Mouse (Mus musculus) G1E (cell line): ENCODE results near the gene Gca. TPM values are rescaled to one million over a fixed set of nuclear protein-coding genes. Genes with fewer than 3 reads are reported as not detected.

ENCODE experiments used
- ATAC-seq: 2 replicates; pipeline ENCODE4 v1.8.0; 2016; ENCODE audit warnings: mild to moderate bottlenecking; ENCODE audit not compliant: insufficient number of reproducible peaks, poor library complexity, low FRiP score, severe bottlenecking; ENCODE audit errors: extremely low read depth
- DNase-seq: peaks from one replicate; pipeline ENCODE4 v3.0.0; 2012; ENCODE audit warnings: low spot score
- H3K27me3 ChIP-seq: 2 replicates; pipeline ENCODE4 v1.6.1; 2012; ENCODE audit warnings: mild to moderate bottlenecking, low read length, inconsistent platforms; ENCODE audit not compliant: insufficient read depth
- H3K36me3 ChIP-seq: replicated peaks from 2 replicates; pipeline ENCODE3; 2012; ENCODE audit warnings: mild to moderate bottlenecking, inconsistent platforms
- H3K4me1 ChIP-seq: 2 replicates; pipeline ENCODE4 v1.6.1; 2012; ENCODE audit warnings: low read depth, low read length, inconsistent platforms, mixed read lengths; ENCODE audit not compliant: insufficient read depth
- H3K4me3 ChIP-seq: 2 replicates; pipeline ENCODE4 v1.5.1; 2012; ENCODE audit warnings: low read depth, mild to moderate bottlenecking, inconsistent platforms, low read length, moderate library complexity, mixed read lengths
- H3K9me3 ChIP-seq: replicated peaks from 2 replicates; pipeline ENCODE4 v1.6.1; 2012; ENCODE audit warnings: inconsistent platforms
- CTCF ChIP-seq: IDR thresholded peaks from 2 replicates; pipeline ENCODE4 v1.5.1; 2012; ENCODE audit warnings: low read depth, low read length, inconsistent platforms, mixed read lengths
- GATA1 ChIP-seq: IDR thresholded peaks from 2 replicates; pipeline ENCODE4 v1.6.1; 2012; ENCODE audit warnings: borderline replicate concordance, low read length, inconsistent platforms, mixed read lengths
- GATA2 ChIP-seq: IDR thresholded peaks from 2 replicates; pipeline ENCODE4 v1.6.1; 2012; ENCODE audit warnings: low read depth, low read length, inconsistent platforms, borderline replicate concordance
- POLR2AphosphoS5 ChIP-seq: IDR thresholded peaks from 2 replicates; pipeline ENCODE4 v1.6.1; 2012; ENCODE audit warnings: low read depth, low read length, inconsistent platforms; ENCODE audit not compliant: insufficient replicate concordance
- TAL1 ChIP-seq: conservative IDR thresholded peaks from 2 replicates; pipeline ENCODE4 v1.6.1; 2012; ENCODE audit warnings: low read depth, low read length, inconsistent platforms, mixed read lengths
- polyA plus RNA-seq: library from polyadenylated mRNA; stranded (reverse); fragments of >175 nt; gene quantifications from 2 replicates; pipeline ENCODE4 v1.2.3, GENCODE M21; 2012
- total RNA-seq, 2 experiments: library from RNA; stranded (forward) in 1 of 2; stranded (reverse) in 1 of 2; fragments of 200-1000 nt in 1 of 2; fragments of >200 nt in 1 of 2; fragmentation: Nextera tagmentation in 1 of 2; gene quantifications; 2 replicates each; pipeline ENCODE4 v1.2.3; 2014 to 2017

The Gca gene
- total and polyA plus RNA-seq, 3 experiments: 0.90 to 38.0 (median 4.3) TPM

DNA sequence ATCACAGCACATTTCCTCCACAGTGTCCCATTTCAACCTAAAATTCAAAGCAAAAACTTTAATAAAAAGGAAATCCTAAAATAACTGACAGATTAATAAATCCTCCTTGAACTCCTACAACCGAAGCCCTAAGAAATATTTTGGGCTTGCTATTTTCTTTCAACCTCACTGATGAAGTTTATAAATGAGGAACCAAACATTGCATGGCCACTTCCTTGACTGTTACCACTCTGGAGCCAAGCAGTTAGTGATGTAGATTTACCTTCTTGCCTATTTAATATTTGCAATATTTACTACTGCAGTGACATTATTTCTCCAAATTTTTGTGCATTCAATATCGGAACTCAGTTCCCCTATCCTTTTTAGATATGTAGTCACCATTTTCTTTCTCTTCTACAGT, 24.2 kb upstream of the Gca start:
- ATAC-seq (no peak), DNase-seq (no peak)
- no peaks in the 10 kb centered on the region for H3K27me3 ChIP-seq
- no peaks in the 10 kb centered on the region for H3K9me3 ChIP-seq
- H3K4me3 ChIP-seq: no peak overlapping the region
- peaks cover 38% of the 10 kb centered on the region for H3K36me3 ChIP-seq
- TF ChIP-seq GATA1 (no peak), GATA2 (no peak), POLR2AphosphoS5 (no peak)
- H3K4me1 ChIP-seq: peaks cover 18% of the 10 kb centered on the region

DNA sequence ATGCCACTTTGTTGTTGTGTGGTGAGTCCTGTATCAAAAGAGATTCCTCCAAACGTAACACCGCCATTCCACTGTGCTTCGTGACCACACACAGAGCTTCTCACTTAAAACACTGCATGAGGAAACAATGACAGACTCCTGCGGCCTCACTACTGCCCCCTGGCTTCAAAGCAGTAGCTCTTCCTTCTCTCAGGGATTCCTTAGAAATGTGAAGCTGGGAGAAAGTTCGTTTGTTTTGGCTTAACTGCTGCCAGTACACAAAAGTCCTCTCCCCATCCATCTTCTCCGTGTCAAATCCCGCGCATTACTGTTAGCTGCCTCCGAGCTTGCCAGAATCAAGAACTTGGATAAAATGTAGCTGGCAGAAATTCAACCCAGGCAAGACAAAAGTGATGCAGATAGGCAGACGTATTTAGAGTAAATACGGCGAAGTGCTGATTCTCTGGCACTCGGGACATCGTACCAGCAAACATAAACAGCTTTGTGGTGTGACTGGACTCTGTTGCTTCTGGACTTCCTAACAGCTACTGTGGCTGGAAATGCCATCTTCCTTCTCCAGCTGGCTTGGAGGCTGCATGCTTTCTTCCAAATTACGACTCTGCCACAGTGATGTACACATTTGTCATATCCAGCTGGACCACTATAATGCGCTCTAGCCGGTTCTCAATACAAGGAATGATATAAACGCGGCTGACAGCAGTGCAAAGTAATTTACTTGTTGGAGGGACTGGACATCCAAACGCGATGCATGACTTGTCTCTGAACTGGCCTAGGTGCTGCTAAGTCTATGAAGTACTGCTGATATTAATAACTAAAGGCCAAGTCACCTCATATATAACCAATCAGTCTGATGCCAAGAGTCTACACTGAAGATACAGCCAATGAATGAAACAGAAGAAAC, 20.4 kb upstream of the Gca start:
- H3K9me3 ChIP-seq: no peaks in the 10 kb centered on the region
- no peaks in the 10 kb centered on the region for H3K27me3 ChIP-seq
- TF ChIP-seq GATA2 (no peak), TAL1 (no peak), GATA1 (no peak), POLR2AphosphoS5 (no peak), CTCF (peak; percentile 80)
- peaks cover 12% of the 10 kb centered on the region for H3K36me3 ChIP-seq
- peaks cover 40% of the 10 kb centered on the region for H3K4me1 ChIP-seq
- H3K4me3 ChIP-seq: peak overlapping the region; percentile 46; the same call in 1 of the 2 replicates
- DNase-seq (no peak), ATAC-seq (no peak; the same call in 1 of the 2 replicates)

DNA sequence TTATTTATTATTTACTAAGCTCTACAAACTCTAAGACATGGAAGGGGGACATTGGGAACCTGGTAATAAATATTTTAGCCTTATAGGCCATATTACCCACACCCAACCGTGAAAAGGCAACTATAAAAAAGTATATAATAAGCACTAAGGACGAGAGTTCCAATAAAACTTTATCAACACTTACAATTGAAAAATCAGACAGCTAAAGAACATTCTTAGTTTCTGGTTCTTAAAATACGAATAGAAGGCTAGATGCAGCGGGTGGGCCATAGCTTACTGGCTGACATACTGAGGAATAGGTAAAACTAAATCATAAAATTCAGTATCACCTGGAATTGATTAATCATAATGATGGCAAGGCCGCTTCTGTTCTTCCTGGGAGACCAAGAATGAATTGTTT, 19.2 kb upstream of the Gca start:
- H3K4me3 ChIP-seq: peak overlapping the region; percentile 82
- no peak for TF ChIP-seq GATA1
- no peak for TF ChIP-seq TAL1
- no peak for TF ChIP-seq GATA2
- TF ChIP-seq POLR2AphosphoS5: no peak
- TF ChIP-seq CTCF: no peak
- H3K27me3 ChIP-seq: no peaks in the 10 kb centered on the region
- H3K9me3 ChIP-seq: no peaks in the 10 kb centered on the region
- peaks cover 8% of the 10 kb centered on the region for H3K36me3 ChIP-seq
- no peak for ATAC-seq
- DNase-seq: no peak
- peaks cover 44% of the 10 kb centered on the region for H3K4me1 ChIP-seq

DNA sequence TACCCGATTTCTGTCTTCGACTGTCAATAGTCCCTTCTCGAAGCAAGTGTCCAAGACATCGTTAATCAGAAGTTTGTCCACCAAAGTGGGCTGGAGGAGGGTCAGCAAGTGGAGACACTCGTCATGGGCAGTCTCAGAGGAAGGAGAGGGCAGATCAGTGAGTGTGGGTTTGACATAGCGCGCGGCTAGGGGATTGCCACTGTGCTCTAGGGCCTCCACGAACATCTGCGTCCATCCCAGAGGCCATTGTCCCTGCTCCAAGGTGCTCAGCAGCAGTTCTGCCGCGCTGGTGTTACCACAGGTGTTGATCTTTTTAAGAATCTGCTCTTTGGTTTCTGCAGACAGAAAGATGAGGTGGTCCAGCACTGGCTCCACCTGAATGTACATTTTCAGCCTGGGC, 18.6 kb upstream of the Gca start:
- H3K9me3 ChIP-seq: no peaks in the 10 kb centered on the region
- H3K4me1 ChIP-seq: peaks cover 44% of the 10 kb centered on the region
- TF ChIP-seq POLR2AphosphoS5 (no peak), GATA1 (no peak), TAL1 (no peak)
- peak; percentile 51; the same call in 1 of the 2 replicates for ATAC-seq
- H3K4me3 ChIP-seq: peak overlapping the region; percentile 82
- H3K36me3 ChIP-seq: peaks cover 8% of the 10 kb centered on the region
- H3K27me3 ChIP-seq: no peaks in the 10 kb centered on the region
- peak; percentile 22 for DNase-seq

DNA sequence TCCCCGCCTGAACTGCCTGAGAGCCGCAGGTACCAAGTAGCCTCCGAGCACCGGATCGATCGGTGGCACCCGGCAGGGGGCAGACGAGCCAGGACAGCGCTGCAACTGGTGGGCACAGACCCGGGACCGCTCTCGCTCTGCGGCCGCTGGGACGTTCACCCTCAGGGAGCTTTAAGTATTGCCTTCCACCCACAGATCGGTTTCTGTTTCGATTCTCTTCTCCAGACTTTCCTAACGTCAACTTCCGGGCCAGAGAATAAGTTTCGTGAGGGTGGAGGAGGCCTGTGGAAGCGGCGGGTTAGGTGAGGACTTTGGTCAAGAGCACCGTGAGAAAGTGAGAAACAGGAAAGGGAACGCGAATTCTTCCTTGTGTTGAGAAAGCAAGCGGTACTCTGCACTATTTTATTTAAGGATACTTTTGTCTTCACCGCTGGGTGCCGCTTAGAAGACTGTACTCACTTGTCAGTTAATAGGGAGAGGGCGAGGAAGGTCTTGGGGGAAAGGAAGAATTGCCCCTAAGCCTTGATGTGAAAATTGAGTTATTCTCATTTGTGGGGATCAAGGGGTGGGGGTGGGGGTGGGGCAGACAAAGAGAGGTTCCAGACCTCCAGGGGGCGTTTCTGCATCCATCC, 18.0 kb upstream of the Gca start, which contains the start of gene Ifih1:
Gene Ifih1, minus strand, starts transcription at position 242 of the 632 bp plus-strand sequence.
- TF ChIP-seq TAL1 (no peak), CTCF (0 out of 2 replicates have a peak, but pooled peaks have one; percentile 5)
- Histone ChIP-seq H3K36me3 (peaks cover 7% of the 10 kb centered on the region), H3K9me3 (no peaks in the 10 kb centered on the region), H3K27me3 (no peaks in the 10 kb centered on the region), H3K4me3 (peak within 1 kb of the TSS; percentile 82), H3K4me1 (peaks cover 44% of the 10 kb centered on the region)
- ATAC-seq (peak; percentile 71), DNase-seq (peak; percentile 60)

DNA sequence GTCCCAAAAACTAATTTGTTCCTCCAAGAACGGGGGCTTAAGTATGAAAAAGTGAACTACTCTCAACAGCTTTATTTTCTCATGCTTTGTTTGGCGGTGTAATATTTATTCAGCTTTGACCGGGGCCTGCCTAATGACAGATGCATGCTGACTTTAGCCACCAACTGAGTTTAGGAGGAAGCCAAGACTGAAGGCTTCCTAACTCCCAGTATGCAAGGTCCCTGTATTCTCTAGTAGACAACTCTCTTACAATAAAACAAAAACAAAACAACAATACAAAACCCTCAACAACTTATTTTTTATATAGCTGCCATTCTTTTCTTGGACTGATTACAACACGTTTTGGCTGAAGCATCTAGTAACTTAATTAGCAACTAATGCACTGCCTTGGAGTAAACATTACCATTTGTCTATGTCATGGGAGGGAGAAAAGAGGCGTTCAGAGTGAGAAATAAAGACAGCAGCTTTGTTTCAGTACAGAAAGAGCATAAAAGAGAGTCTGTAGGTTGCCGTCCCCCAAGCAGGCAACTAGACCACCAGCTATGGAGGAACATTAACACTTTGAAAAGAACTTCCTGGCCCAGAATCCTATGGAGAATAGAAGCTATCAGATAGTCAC, 17.3 kb upstream of the Gca start:
- H3K4me3 ChIP-seq: peak overlapping the region; percentile 82
- H3K27me3 ChIP-seq: no peaks in the 10 kb centered on the region
- peaks cover 5% of the 10 kb centered on the region for H3K36me3 ChIP-seq
- H3K4me1 ChIP-seq: peaks cover 44% of the 10 kb centered on the region
- TF ChIP-seq GATA2: no peak
- TF ChIP-seq CTCF: no peak
- TF ChIP-seq TAL1: no peak
- TF ChIP-seq GATA1: no peak
- TF ChIP-seq POLR2AphosphoS5: no peak
- no peaks in the 10 kb centered on the region for H3K9me3 ChIP-seq
- DNase-seq (no peak), ATAC-seq (no peak)
